Mouse (Mus musculus) liver, embryonic 11.5 days (tissue): Measurements from ENCODE around the gene Man2a1. TPM values are rescaled to one million over a fixed set of nuclear protein-coding genes. Genes with fewer than 3 reads are reported as not detected.

Experiments used
- ATAC-seq: fragments of 200-750 bp; cut with Nextera tagmentation; replicated peaks from 2 replicates; pipeline ENCODE4 v1.8.0; 2017; ENCODE audit warnings: moderate number of reproducible peaks, mild to moderate bottlenecking, moderate TSS enrichment, moderate library complexity; ENCODE audit not compliant: low FRiP score
- DNase-seq: peaks from one replicate; pipeline ENCODE4 v3.0.0-alpha.2; 2017; ENCODE audit warnings: low spot score
- H3K27ac ChIP-seq: fragments of 300-500 bp; sonication (generic); 2 replicates; pipeline ENCODE4 v1.5.1; 2014; ENCODE audit warnings: mild to moderate bottlenecking, low read depth, low read length, control low read depth
- H3K27me3 ChIP-seq: fragments of 300-500 bp; sonication (generic); replicated peaks from 2 replicates; pipeline ENCODE4 v1.6.1; 2014; ENCODE audit warnings: low read length, mixed read lengths; ENCODE audit not compliant: control insufficient read depth, insufficient read depth
- H3K36me3 ChIP-seq: fragments of 300-500 bp; sonication (generic); 2 replicates; pipeline ENCODE4 v1.6.1; 2014; ENCODE audit warnings: mild to moderate bottlenecking, low read length, moderate library complexity, mixed read lengths; ENCODE audit not compliant: control insufficient read depth, insufficient read depth
- H3K4me1 ChIP-seq: fragments of 300-500 bp; sonication (generic); replicated peaks from 2 replicates; pipeline ENCODE4 v1.6.1; 2014; ENCODE audit warnings: low read length, mixed read lengths; ENCODE audit not compliant: control insufficient read depth, insufficient read depth
- H3K4me2 ChIP-seq: fragments of 300-500 bp; sonication (generic); 2 replicates; pipeline ENCODE4 v1.6.1; 2014; ENCODE audit warnings: mild to moderate bottlenecking, control low read depth, moderate library complexity
- H3K4me3 ChIP-seq: fragments of 300-500 bp; sonication (generic); 2 replicates; pipeline ENCODE4 v1.5.1; 2014; ENCODE audit warnings: low read depth, low read length, control low read depth
- H3K9ac ChIP-seq: fragments of 300-500 bp; sonication (generic); 2 replicates; pipeline ENCODE4 v1.6.1; 2014; ENCODE audit warnings: low read depth, low read length, control low read depth
- H3K9me3 ChIP-seq: fragments of 300-500 bp; sonication (generic); 2 replicates; pipeline ENCODE4 v1.6.1; 2016; ENCODE audit warnings: low read length, inconsistent platforms, mixed read lengths; ENCODE audit not compliant: control insufficient read depth
- WGBS: fragments of 180-500 bp; shearing (Covaris S2); extraction: QIAGEN DNeasy Blood & Tissue Kit; methylation state at CpG from one replicate; pipeline ENCODE4 v1.1.7; 2014; 5-methylcytosine and 5-hydroxymethylcytosine counted together
- polyA plus RNA-seq: library from polyadenylated mRNA; unstranded; fragments of >200 nt; fragmentation: Nextera tagmentation; extraction: Ambion mirVana; gene quantifications from 2 replicates; pipeline ENCODE4 v1.2.1, GENCODE M21; 2014

Man2a1 gene
- polyA plus RNA-seq, 1 experiment from 2014 or later, result 6.8 TPM

GRCm38 (mm10) chr17:64716318-64716717 lies 115.8 kb downstream of the Man2a1 start:
- Histone ChIP-seq H3K4me3 (no peak overlapping the region), H3K27ac (no peak overlapping the region), H3K9me3 (no peaks in the 10 kb centered on the region), H3K27me3 (no peaks in the 10 kb centered on the region), H3K9ac (no peak overlapping the region), H3K4me1 (no peaks in the 10 kb centered on the region), H3K4me2 (no peak overlapping the region), H3K36me3 (peaks cover 7% of the 10 kb centered on the region; the same call in 1 of the 2 replicates)
- DNase-seq (no peak), ATAC-seq (no peak)
- 89% methylated on average over 4 of the region's 4 CpGs for WGBS

- no peaks in the 10 kb centered on the region for H3K4me1 ChIP-seq
These were observed 119.2 kb downstream of the Man2a1 start for GRCm38 (mm10) chr17:64719760-64720159.

GRCm38 (mm10) chr17:64721112-64721511 lies 120.6 kb downstream of the Man2a1 start:
- H3K27ac ChIP-seq, result no peak overlapping the region
- 50% methylated on average over 5 of the region's 5 CpGs for WGBS
- H3K36me3 ChIP-seq, result peaks cover 2% of the 10 kb centered on the region; the same call in 1 of the 2 replicates
- H3K4me1 ChIP-seq, result no peaks in the 10 kb centered on the region
- no peak for DNase-seq
- no peak overlapping the region for H3K4me3 ChIP-seq
- no peaks in the 10 kb centered on the region for H3K9me3 ChIP-seq
- no peak overlapping the region for H3K9ac ChIP-seq
- ATAC-seq, result no peak
- H3K4me2 ChIP-seq, result no peak overlapping the region
- H3K27me3 ChIP-seq, result no peaks in the 10 kb centered on the region

More at GRCm38 (mm10) chr17:64719760-64720159, 119.2 kb downstream of the Man2a1 start:
- Histone ChIP-seq H3K36me3 (no peaks in the 10 kb centered on the region; the same call in 1 of the 2 replicates), H3K4me2 (no peak overlapping the region), H3K27me3 (no peaks in the 10 kb centered on the region), H3K9me3 (no peaks in the 10 kb centered on the region), H3K4me3 (no peak overlapping the region), H3K9ac (no peak overlapping the region), H3K27ac (no peak overlapping the region)
- WGBS, result 79% methylated on average over 5 of the region's 5 CpGs
- no peak for ATAC-seq
- no peak for DNase-seq

- Histone ChIP-seq H3K4me2 (no peak overlapping the region), H3K4me1 (no peaks in the 10 kb centered on the region; the same call in 1 of the 2 replicates), H3K9me3 (no peaks in the 10 kb centered on the region), H3K4me3 (no peak overlapping the region), H3K27ac (no peak overlapping the region), H3K27me3 (no peaks in the 10 kb centered on the region), H3K9ac (no peak overlapping the region), H3K36me3 (peaks cover 2% of the 10 kb centered on the region; the same call in 1 of the 2 replicates)
- ATAC-seq (no peak; the same call in 1 of the 2 replicates), DNase-seq (no peak)
- WGBS, result 91% methylated on average over 1 of the region's 1 CpGs
These were observed 122.6 kb downstream of the Man2a1 start for GRCm38 (mm10) chr17:64723162-64723561.

GRCm38 (mm10) chr17:64725214-64725613 lies 124.7 kb downstream of the Man2a1 start:
- 86% methylated on average over 3 of the region's 3 CpGs for WGBS
- Histone ChIP-seq H3K4me2 (no peak overlapping the region), H3K36me3 (peaks cover 2% of the 10 kb centered on the region; the same call in 1 of the 2 replicates), H3K27ac (no peak overlapping the region), H3K27me3 (no peaks in the 10 kb centered on the region), H3K9ac (no peak overlapping the region), H3K4me1 (no peaks in the 10 kb centered on the region; the same call in 1 of the 2 replicates), H3K9me3 (no peaks in the 10 kb centered on the region), H3K4me3 (no peak overlapping the region)
- ATAC-seq (no peak), DNase-seq (no peak)

GRCm38 (mm10) chr17:64726032-64726431 lies 125.5 kb downstream of the Man2a1 start:
- Histone ChIP-seq H3K9ac (no peak overlapping the region), H3K9me3 (no peaks in the 10 kb centered on the region), H3K36me3 (peaks cover 2% of the 10 kb centered on the region; the same call in 1 of the 2 replicates), H3K27me3 (no peaks in the 10 kb centered on the region), H3K4me2 (no peak overlapping the region), H3K4me3 (no peak overlapping the region), H3K27ac (no peak overlapping the region), H3K4me1 (no peaks in the 10 kb centered on the region; the same call in 1 of the 2 replicates)
- no peak for ATAC-seq
- WGBS, result 87% methylated on average over 7 of the region's 7 CpGs
- DNase-seq, result no peak

GRCm38 (mm10) chr17:64735492-64735891 lies 135.0 kb downstream of the Man2a1 start:
- ATAC-seq, result no peak
- H3K4me1 ChIP-seq, result no peaks in the 10 kb centered on the region
- H3K4me2 ChIP-seq, result no peak overlapping the region
- H3K4me3 ChIP-seq, result no peak overlapping the region
- H3K9ac ChIP-seq, result no peak overlapping the region
- no peaks in the 10 kb centered on the region; the same call in 1 of the 2 replicates for H3K36me3 ChIP-seq
- H3K9me3 ChIP-seq, result no peaks in the 10 kb centered on the region
- no peaks in the 10 kb centered on the region for H3K27me3 ChIP-seq
- no peak for DNase-seq
- H3K27ac ChIP-seq, result no peak overlapping the region
- WGBS, result 67% methylated on average over 4 of the region's 4 CpGs

GRCm38 (mm10) chr17:64737918-64738317 lies 137.4 kb downstream of the Man2a1 start:
- no peak overlapping the region for H3K4me2 ChIP-seq
- H3K4me1 ChIP-seq, result no peaks in the 10 kb centered on the region
- H3K9ac ChIP-seq, result no peak overlapping the region
- ATAC-seq (no peak), DNase-seq (no peak)
- no peak overlapping the region for H3K4me3 ChIP-seq
- no peak overlapping the region for H3K27ac ChIP-seq
- H3K9me3 ChIP-seq, result no peaks in the 10 kb centered on the region
- H3K27me3 ChIP-seq, result no peaks in the 10 kb centered on the region
- WGBS, result 69% methylated on average over 1 of the region's 1 CpGs
- H3K36me3 ChIP-seq, result peaks cover 7% of the 10 kb centered on the region; the same call in 1 of the 2 replicates

GRCm38 (mm10) chr17:64739129-64739528 lies 138.6 kb downstream of the Man2a1 start:
- Histone ChIP-seq H3K27me3 (no peaks in the 10 kb centered on the region), H3K4me3 (no peak overlapping the region), H3K9ac (no peak overlapping the region), H3K36me3 (peaks cover 10% of the 10 kb centered on the region; the same call in 1 of the 2 replicates), H3K27ac (no peak overlapping the region), H3K9me3 (no peaks in the 10 kb centered on the region), H3K4me1 (no peaks in the 10 kb centered on the region), H3K4me2 (no peak overlapping the region)
- DNase-seq (no peak), ATAC-seq (no peak)
- 94% methylated on average over 6 of the region's 6 CpGs for WGBS
